Mouse (Mus musculus) E14TG2a.4 (cell line): ENCODE data around the gene 0610012G03Rik.

Experiments used
- CTCF ChIP-seq: conservative IDR thresholded peaks from 2 replicates; pipeline ENCODE4 v1.5.1; 2014; ENCODE audit warnings: low read length
- NANOG ChIP-seq: IDR thresholded peaks from 2 replicates; pipeline ENCODE4 v1.6.1; 2014; ENCODE audit warnings: borderline replicate concordance, low read length, mixed read lengths
- POU5F1 ChIP-seq: IDR thresholded peaks from 2 replicates; pipeline ENCODE4 v1.6.1; 2014; ENCODE audit warnings: low read length, borderline replicate concordance

- TF ChIP-seq CTCF (no peak), NANOG (no peak), POU5F1 (no peak)
Measured at GRCm38 (mm10) chr16:31901886-31902285, 46.4 kb downstream of the 0610012G03Rik start.
